Mouse (Mus musculus): Measurements from ENCODE around the gene Chac1.

DNA sequence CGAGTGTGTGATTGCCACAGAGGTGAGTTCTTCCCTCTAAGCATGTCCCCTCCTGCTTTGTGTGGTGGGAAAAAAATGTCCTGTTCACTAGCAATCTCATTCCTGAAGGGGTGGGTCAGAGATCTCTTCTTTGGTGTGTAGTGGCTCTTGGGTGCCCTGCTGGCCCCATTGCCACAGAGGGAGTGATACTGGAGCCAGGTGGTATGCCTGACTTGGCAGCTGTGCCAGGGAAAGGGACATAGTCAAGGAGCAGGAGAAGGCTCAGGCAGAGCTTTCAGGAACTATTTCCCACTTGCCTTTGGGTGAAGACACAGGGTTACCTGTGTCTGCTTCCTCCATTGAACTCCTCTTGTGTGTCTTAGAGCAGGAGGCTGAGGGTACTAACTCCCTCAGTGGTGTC lies 16.9 kb upstream of the Chac1 start:
- no peak for TF ChIP-seq USF1 (IDR thresholded peaks at IDR 0.05; ENCODE audit: low read depth)
- no peak for TF ChIP-seq POLR2A (IDR thresholded peaks at IDR 0.05; ENCODE audit: insufficient read length, low read depth)
- TF ChIP-seq E2F4 (IDR thresholded peaks at IDR 0.05; ENCODE audit: insufficient read depth), result no peak
- TF ChIP-seq MAX (IDR thresholded peaks at IDR 0.05; ENCODE audit: low read depth), result no peak
- TF ChIP-seq TCF3 (IDR thresholded peaks at IDR 0.05; ENCODE audit: insufficient read length, low read depth), result no peak

Data from myocyte (in vitro differentiated cells).